Mouse (Mus musculus) hindbrain, embryonic 10.5 days (tissue): ENCODE results near the gene Arap1. TPM values are rescaled to one million over a fixed set of nuclear protein-coding genes. Genes with fewer than 3 reads are reported as not detected.

Experiments
- DNase-seq: peaks from one replicate; pipeline ENCODE4 v3.0.0-alpha.2; 2017; ENCODE audit warnings: low spot score
- H3K27ac ChIP-seq: fragments of 300-500 bp; sonication (generic); 2 replicates; pipeline ENCODE4 v1.5.1; 2016; ENCODE audit warnings: mild to moderate bottlenecking, moderate library complexity
- H3K27me3 ChIP-seq: fragments of 300-500 bp; sonication (generic); 2 replicates; pipeline ENCODE4 v1.6.1; 2016; ENCODE audit warnings: mild to moderate bottlenecking; ENCODE audit not compliant: poor library complexity, insufficient read depth, severe bottlenecking
- H3K36me3 ChIP-seq: fragments of 300-500 bp; sonication (generic); 2 replicates; pipeline ENCODE4 v1.6.1; 2016; ENCODE audit warnings: mild to moderate bottlenecking, moderate library complexity
- H3K4me1 ChIP-seq: fragments of 300-500 bp; sonication (generic); replicated peaks from 2 replicates; pipeline ENCODE4 v1.6.1; 2016; ENCODE audit warnings: mild to moderate bottlenecking
- H3K4me3 ChIP-seq: fragments of 300-500 bp; sonication (generic); 2 replicates; pipeline ENCODE4 v1.5.1; 2016; ENCODE audit warnings: mild to moderate bottlenecking, moderate library complexity
- H3K9me3 ChIP-seq: fragments of 300-500 bp; sonication (generic); 2 replicates; pipeline ENCODE4 v1.6.1; 2016; ENCODE audit warnings: mild to moderate bottlenecking, moderate library complexity
- WGBS: fragments of 180-500 bp; shearing (Covaris S2); methylation state at CpG from one replicate; pipeline ENCODE4 v1.1.7; 2016; 5-methylcytosine and 5-hydroxymethylcytosine counted together
- polyA plus RNA-seq: library from polyadenylated mRNA; unstranded; fragments of >200 nt; fragmentation: Nextera tagmentation; extraction: Ambion mirVana; gene quantifications from 2 replicates; pipeline ENCODE4 v1.2.1, GENCODE M21; 2016

Arap1 gene
- polyA plus RNA-seq, 1 experiment from 2014 or later: 19.2 TPM

DNA sequence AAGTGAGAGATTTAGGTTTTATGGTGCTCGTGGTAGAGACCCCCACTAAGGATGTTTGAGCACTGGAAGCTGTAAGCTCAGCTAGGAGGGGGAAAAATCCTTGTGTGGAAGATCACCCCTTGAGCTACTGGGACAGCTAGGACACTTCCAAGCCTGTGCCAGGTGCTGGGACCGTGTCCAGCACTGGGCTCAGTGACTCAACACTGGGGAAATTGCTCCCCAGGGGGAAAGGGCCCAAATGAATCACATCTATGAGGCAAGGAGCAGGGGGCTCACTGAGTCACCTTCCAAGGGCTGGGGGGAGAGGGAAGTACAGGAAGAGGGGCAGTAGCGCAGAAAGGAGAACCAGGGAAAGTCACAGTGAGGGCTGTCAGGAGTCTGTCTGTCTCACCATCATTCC, 102.0 kb downstream of the Arap1 start:
- H3K36me3 ChIP-seq: no peaks in the 10 kb centered on the region

DNA sequence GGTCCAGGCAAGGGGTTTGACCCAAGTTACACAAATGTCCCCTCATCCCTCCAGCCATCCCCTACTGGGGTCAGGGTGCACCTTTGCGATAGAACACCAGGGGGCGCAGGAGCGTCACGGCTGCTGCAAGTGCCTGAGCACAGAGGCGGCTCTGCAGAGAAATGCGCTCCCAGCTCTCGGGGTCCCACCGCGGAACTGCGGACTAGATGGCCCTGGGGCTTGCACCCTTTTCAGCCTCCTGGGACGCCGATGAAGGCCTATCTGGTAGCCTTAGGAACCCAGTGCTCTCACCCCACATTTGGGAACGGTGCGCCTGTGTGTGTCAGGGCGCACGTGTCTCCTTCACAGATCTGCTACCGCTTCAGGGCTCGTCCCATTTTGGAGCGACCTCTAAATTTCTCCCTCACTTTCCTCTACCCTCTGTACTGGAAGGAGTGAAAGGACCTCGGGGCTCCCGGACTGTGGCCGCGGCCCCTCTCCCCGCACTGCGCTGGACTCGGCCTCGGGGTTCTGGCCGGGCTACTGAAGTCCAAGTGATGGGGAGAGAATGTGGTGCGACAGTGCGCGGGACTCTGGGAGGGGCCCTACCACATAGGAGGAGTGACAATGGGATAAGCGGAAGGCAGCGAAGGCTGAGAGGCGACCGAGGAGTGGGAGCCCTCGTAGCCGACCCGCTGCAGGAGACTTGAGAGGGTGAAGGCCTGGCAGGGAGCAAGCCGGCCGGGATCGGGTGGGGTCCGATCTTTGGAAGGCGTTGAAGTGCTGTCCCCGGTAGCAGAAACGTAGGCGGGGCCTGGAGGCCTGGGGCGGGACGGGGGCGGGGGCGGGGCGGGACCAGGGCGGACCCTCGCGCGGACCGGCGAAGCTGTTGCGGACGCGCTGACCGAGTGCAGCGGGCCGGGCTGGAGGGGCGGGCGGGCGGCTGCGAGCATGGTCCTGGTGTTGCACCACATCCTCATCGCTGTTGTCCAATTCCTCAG, 102.8 kb downstream of the Arap1 start:
- H3K9me3 ChIP-seq: no peaks in the 10 kb centered on the region
- no peaks in the 10 kb centered on the region for H3K36me3 ChIP-seq
- peak; percentile 93 for DNase-seq
- H3K27ac ChIP-seq: peak overlapping the region; percentile 74
- H3K27me3 ChIP-seq: peaks cover 59% of the 10 kb centered on the region
- under 1% methylated on average over 68 of the region's 68 CpGs for WGBS
- H3K4me1 ChIP-seq: peaks cover 41% of the 10 kb centered on the region
- H3K4me3 ChIP-seq: peak overlapping the region; percentile 67

More for the DNA sequence above, 102.0 kb downstream of the Arap1 start:
- no peak overlapping the region for H3K4me3 ChIP-seq
- no peak overlapping the region for H3K27ac ChIP-seq
- H3K27me3 ChIP-seq: peaks cover 51% of the 10 kb centered on the region
- WGBS: 57% methylated on average over 3 of the region's 3 CpGs
- no peak for DNase-seq
- H3K9me3 ChIP-seq: no peaks in the 10 kb centered on the region
- H3K4me1 ChIP-seq: peaks cover 37% of the 10 kb centered on the region

DNA sequence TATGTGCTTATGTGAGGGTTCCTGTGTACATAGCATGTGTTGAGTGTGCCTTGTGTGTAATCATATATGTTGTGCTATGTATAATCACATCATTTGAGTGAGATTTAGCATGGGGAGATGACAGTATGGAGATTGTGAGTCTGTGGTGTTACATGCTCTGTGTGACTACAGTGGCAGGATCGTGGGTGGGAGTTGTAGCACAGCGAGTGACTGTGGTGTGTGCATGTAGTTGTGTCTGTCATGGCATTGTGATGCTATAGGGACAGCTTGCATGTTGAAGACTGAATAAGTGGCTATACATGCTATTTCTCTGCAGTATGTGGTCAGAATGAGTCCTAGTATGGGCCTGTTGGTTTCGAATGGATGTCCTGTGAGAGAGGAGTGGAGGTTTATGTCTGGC, 104.8 kb downstream of the Arap1 start:
- Histone ChIP-seq H3K36me3 (no peaks in the 10 kb centered on the region), H3K27me3 (peaks cover 68% of the 10 kb centered on the region), H3K4me1 (peaks cover 51% of the 10 kb centered on the region), H3K27ac (no peak overlapping the region), H3K4me3 (peak overlapping the region; percentile 67), H3K9me3 (no peaks in the 10 kb centered on the region)
- DNase-seq: no peak
- WGBS: 92% methylated on average over 3 of the region's 3 CpGs

DNA sequence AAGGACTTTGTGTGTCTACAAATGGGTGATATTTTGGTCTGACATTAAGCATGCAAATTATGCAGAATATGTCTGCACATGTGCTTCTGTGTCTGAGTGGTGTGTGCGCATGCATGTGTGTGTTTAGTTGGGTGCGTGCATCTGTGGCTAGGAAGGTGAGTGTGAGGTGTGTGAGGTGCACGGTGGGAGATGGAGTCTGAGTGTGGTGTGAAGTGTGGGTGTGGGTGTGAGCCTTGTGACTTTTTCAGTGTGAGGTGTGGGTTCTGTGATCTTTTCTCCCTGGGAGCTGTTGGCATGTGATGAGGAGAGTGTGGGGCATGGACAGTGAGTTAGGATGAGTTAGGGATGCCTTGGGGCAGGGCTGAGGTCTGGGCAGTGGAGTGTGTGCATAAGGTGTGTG, 105.4 kb downstream of the Arap1 start:
- no peak overlapping the region; the same call in 1 of the 2 replicates for H3K4me3 ChIP-seq
- 92% methylated on average over 3 of the region's 3 CpGs for WGBS
- DNase-seq: no peak
- no peaks in the 10 kb centered on the region for H3K9me3 ChIP-seq
- 0 out of 2 replicates have a peak overlapping the region, but pooled peaks have one; percentile 31 for H3K27ac ChIP-seq
- H3K4me1 ChIP-seq: peaks cover 57% of the 10 kb centered on the region
- H3K36me3 ChIP-seq: no peaks in the 10 kb centered on the region
- H3K27me3 ChIP-seq: peaks cover 74% of the 10 kb centered on the region

DNA sequence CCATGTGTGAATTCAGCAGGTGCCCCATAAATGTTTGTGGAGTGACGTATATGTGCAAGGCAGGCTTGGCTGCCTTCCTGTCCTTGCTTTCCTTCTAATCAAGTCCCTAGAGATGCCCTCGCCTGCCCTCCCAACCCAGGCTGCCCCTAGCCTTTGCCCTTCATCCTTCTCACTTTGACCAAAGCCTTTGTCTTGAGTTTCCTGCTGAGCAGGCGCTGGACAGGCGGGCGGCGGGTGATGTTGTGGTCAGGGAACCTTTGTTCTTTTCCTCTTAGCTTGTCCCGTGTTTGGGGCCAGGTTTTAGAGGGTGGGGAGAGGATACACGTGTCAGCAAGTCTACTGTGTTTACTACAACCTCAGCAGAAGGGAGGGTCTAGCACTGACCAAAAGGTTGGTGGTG, 105.9 kb downstream of the Arap1 start:
- peaks cover 77% of the 10 kb centered on the region for H3K27me3 ChIP-seq
- no peaks in the 10 kb centered on the region for H3K36me3 ChIP-seq
- WGBS: 8% methylated on average over 8 of the region's 8 CpGs
- peaks cover 60% of the 10 kb centered on the region for H3K4me1 ChIP-seq
- peak overlapping the region; percentile 23 for H3K27ac ChIP-seq
- no peaks in the 10 kb centered on the region for H3K9me3 ChIP-seq
- DNase-seq: peak; percentile 20
- H3K4me3 ChIP-seq: no peak overlapping the region; the same call in 1 of the 2 replicates

DNA sequence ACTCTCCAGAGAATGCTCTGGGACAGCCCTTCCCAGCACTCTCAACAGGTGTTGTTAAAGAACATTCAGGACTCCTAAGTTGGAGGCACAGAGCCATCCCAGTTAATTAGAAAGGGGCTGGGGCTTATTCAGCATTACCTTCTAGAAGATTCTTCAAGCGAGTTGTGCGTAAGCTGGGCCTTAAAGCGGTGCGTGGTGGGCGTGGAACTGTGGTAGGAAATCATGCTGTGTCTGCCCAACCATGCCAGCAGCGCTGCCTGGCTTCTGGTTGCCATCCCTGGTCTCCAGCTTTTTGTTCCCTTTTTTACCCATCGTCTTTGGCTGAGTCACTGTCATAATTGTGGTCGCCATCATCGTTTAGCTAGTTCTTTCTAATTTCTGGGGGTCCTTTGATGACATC, 106.6 kb downstream of the Arap1 start:
- peaks cover 64% of the 10 kb centered on the region for H3K4me1 ChIP-seq
- H3K27ac ChIP-seq: no peak overlapping the region
- H3K4me3 ChIP-seq: no peak overlapping the region
- WGBS: 87% methylated on average over 9 of the region's 9 CpGs
- no peaks in the 10 kb centered on the region for H3K36me3 ChIP-seq
- DNase-seq: no peak
- peaks cover 76% of the 10 kb centered on the region for H3K27me3 ChIP-seq
- no peaks in the 10 kb centered on the region for H3K9me3 ChIP-seq

DNA sequence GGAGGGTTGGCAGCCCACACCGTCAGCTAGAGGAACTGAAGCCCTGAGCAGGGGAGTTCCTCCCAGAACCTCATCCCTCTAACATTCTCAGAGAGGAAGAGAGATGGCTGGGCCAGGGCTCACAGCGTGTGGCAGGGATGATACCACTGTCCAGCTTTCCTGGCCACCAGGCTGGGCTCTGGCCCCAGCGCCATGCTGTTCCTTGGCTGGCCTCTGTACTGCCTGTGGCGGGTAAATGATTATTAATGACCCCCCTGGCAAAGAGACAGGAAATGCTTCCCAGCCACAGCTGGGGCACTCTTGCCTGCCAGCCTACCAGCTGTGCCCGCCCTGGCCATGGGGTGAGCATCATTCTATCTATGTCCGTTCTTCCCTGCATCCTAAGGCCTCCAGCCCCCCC, 107.3 kb downstream of the Arap1 start:
- WGBS: 83% methylated on average over 6 of the region's 6 CpGs
- H3K27me3 ChIP-seq: peaks cover 69% of the 10 kb centered on the region
- DNase-seq: no peak
- H3K4me1 ChIP-seq: peaks cover 71% of the 10 kb centered on the region
- no peaks in the 10 kb centered on the region for H3K9me3 ChIP-seq
- H3K27ac ChIP-seq: peak overlapping the region; percentile 40; the same call in 1 of the 2 replicates
- H3K4me3 ChIP-seq: no peak overlapping the region
- H3K36me3 ChIP-seq: no peaks in the 10 kb centered on the region

DNA sequence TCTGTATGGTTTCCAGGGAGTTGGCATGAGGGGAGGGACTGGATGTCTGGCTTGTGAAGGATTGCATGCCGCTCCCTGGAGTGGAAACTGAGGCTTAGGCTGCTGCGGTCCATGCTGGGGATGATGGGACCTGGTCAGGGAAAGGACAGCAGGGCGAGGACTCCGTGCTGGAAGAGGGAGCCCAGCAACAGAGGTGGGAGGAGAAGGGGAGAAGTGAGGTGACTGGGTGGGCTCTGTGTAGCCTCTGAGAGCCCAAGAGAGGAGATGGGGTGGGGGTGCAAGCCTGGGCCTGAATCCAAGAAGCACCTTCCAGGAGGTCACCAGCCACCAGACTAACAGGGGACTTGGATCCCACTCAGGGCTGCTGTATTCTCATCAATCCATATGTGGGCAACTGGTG, 108.5 kb downstream of the Arap1 start:
- Histone ChIP-seq H3K4me1 (peaks cover 69% of the 10 kb centered on the region), H3K27me3 (peaks cover 61% of the 10 kb centered on the region), H3K4me3 (no peak overlapping the region), H3K27ac (peak overlapping the region; percentile 23; the same call in 1 of the 2 replicates), H3K36me3 (no peaks in the 10 kb centered on the region), H3K9me3 (no peaks in the 10 kb centered on the region)
- WGBS: 78% methylated on average over 4 of the region's 4 CpGs
- no peak for DNase-seq

DNA sequence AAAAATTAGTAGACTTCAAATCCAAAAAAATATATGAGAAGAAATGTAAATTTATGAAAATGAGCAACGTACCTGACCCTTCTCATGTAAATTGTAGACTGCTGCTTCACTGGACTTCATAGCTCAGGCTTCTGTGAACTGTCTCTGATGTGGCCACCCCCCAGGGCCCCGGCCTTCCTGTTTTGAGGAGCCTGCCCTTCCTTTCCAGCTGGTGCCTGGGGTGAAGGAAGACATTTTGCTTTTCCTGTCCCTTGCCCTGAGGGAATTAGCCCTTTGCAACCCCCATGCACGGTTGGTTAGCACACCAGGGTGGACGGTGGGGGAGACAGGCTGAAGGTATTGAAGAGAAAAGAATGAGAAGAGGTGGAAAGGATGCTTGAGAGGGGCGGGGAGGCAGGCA, 108.9 kb downstream of the Arap1 start:
- H3K4me3 ChIP-seq: no peak overlapping the region
- 34% methylated on average over 5 of the region's 5 CpGs for WGBS
- no peaks in the 10 kb centered on the region for H3K9me3 ChIP-seq
- H3K27me3 ChIP-seq: peaks cover 57% of the 10 kb centered on the region
- H3K36me3 ChIP-seq: no peaks in the 10 kb centered on the region
- no peak for DNase-seq
- peaks cover 69% of the 10 kb centered on the region for H3K4me1 ChIP-seq
- H3K27ac ChIP-seq: 0 out of 2 replicates have a peak overlapping the region, but pooled peaks have one; percentile 23

DNA sequence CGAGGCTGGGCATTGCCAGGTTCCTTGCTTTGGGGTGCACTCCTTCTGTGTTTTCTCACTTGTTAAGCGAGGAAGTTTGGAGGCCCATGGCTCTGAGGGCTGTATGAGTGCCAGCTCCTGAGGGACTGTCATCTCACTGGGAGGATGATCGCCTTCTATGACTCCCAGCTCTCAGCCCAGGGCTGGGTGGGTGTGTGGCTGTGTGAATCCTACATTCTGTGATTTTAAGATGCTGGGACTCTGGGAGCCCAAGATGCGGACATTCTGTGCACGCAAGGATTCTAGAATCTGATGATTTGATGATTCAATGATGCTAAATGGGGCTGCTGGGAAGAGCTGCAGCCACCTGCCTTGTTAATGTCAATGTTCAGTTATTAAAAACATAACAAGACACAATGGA, 109.4 kb downstream of the Arap1 start:
- Histone ChIP-seq H3K9me3 (no peaks in the 10 kb centered on the region), H3K4me3 (no peak overlapping the region), H3K27me3 (peaks cover 52% of the 10 kb centered on the region), H3K27ac (0 out of 2 replicates have a peak overlapping the region, but pooled peaks have one; percentile 23), H3K4me1 (peaks cover 74% of the 10 kb centered on the region), H3K36me3 (no peaks in the 10 kb centered on the region)
- 78% methylated on average over 5 of the region's 5 CpGs for WGBS
- no peak for DNase-seq

DNA sequence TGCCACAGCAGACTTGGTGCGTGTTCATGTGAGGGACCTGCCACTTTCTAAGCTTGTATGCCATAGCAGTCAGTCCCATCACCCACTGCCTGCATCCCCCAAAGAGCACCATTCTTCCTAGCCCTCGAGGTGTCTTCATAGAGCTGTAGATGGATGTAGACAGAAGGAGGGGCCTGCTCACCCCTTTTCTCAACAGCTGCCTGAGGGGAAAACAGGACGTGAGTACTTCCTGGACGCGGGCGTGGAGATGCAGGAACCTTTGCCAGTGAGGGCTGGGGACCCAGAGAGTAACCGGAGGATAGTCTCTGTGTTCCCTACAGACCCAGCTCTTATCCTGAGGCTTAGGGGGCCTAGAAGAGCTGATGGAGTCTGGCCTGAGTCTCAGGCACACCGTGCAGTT, 109.9 kb downstream of the Arap1 start:
- Histone ChIP-seq H3K9me3 (no peaks in the 10 kb centered on the region), H3K4me1 (peaks cover 79% of the 10 kb centered on the region), H3K27me3 (peaks cover 47% of the 10 kb centered on the region), H3K27ac (peak overlapping the region; percentile 42; the same call in 1 of the 2 replicates), H3K36me3 (no peaks in the 10 kb centered on the region), H3K4me3 (no peak overlapping the region)
- no peak for DNase-seq
- 73% methylated on average over 8 of the region's 8 CpGs for WGBS

DNA sequence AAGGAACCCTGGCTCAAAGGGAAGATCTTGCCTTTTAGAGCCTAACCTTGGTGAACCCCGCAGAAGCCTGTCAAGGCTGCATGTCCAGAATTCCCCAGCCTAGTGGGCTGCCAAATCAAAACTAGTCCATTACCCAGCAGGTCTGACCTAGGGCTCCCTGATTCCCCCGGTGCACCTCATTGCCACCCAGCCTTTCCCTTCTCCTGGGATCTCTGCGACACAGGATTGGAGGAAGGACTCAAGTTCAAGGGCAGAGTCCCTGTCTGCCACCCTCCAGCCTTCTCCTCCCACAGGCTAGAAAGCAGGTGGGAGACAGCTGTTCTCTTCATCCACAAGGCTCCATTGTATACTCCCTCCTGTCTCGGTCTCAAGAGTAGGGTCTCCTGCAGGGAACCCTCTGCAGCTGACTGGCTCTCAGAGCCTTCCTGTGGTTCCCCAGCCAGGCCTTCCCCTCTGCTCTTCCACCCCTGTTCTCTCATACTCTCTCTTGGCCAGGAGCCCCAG, 110.5 kb downstream of the Arap1 start:
- H3K27ac ChIP-seq: no peak overlapping the region
- DNase-seq: no peak
- H3K9me3 ChIP-seq: no peaks in the 10 kb centered on the region
- no peaks in the 10 kb centered on the region for H3K36me3 ChIP-seq
- WGBS: 69% methylated on average over 4 of the region's 4 CpGs
- peaks cover 41% of the 10 kb centered on the region for H3K27me3 ChIP-seq
- H3K4me1 ChIP-seq: peaks cover 79% of the 10 kb centered on the region
- H3K4me3 ChIP-seq: no peak overlapping the region

DNA sequence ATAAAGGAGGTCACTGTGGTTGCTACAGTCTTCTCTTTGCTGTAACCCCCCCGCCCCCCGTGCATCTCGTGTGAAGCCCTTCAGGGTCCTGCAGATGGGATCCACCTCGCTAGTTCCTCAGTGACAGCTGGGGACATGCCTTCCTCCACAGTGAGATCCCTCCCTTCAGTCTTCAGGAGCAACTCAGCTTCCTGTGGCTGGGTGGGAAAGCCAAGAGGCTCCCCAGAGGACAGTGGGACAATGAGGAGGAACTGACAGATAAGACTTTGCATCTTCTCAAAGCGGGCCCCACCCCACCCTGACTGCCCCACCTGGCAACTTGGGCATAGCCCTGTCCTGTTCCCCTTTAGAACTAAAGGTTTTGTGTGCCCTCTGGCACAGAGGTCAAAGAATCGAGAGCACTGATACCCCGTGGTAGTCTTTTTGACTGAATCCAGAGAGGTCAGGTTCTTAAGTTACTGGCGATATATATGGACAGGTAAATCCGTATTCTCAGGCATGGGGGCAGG, 111.5 kb downstream of the Arap1 start:
- Histone ChIP-seq H3K9me3 (no peaks in the 10 kb centered on the region), H3K4me1 (peaks cover 78% of the 10 kb centered on the region), H3K4me3 (no peak overlapping the region), H3K27me3 (peaks cover 31% of the 10 kb centered on the region), H3K36me3 (no peaks in the 10 kb centered on the region), H3K27ac (no peak overlapping the region)
- DNase-seq: no peak
- 77% methylated on average over 9 of the region's 9 CpGs for WGBS
